Mouse (Mus musculus): Measurements from ENCODE around the gene S100a2.

The S100a2 gene

GRCm38 (mm10) chr3:90589947-90590346, at the start of gene S100a2:
Gene S100a2, plus strand, starts transcription at chr3:90590247.
- DNase-seq, result no peak

GRCm38 (mm10) chr3:90540904-90541303, 49.1 kb upstream of the S100a2 start:
- peak; percentile 32 to 55 for DNase-seq

GRCm38 (mm10) chr3:90549676-90550420, 40.2 kb upstream of the S100a2 start:
- DNase-seq, result no peak

- no peak for DNase-seq
These were observed 39.6 kb upstream of the S100a2 start for GRCm38 (mm10) chr3:90550421-90550790.

- DNase-seq, result no peak
These were observed 37.8 kb upstream of the S100a2 start for GRCm38 (mm10) chr3:90552231-90552630.

GRCm38 (mm10) chr3:90555954-90556353, 34.1 kb upstream of the S100a2 start:
- no peak for DNase-seq

- no peak for DNase-seq
These were observed 29.9 kb upstream of the S100a2 start, which contains the start of gene S100a3 for GRCm38 (mm10) chr3:90560008-90560628. Gene S100a3, plus strand, starts transcription at chr3:90560578.

- no peak for DNase-seq
These were observed 15.4 kb upstream of the S100a2 start for GRCm38 (mm10) chr3:90574691-90575090.

- no peak for DNase-seq
These were observed 14.7 kb upstream of the S100a2 start for GRCm38 (mm10) chr3:90575320-90575719.

GRCm38 (mm10) chr3:90576351-90577001, 13.6 kb upstream of the S100a2 start:
- no peak for DNase-seq

- no peak for DNase-seq
These were observed 10.6 kb upstream of the S100a2 start for GRCm38 (mm10) chr3:90579433-90579832.

GRCm38 (mm10) chr3:90581141-90581540, 8.9 kb upstream of the S100a2 start:
- DNase-seq, result no peak

GRCm38 (mm10) chr3:90582156-90582555, 7.9 kb upstream of the S100a2 start:
- no peak for DNase-seq

GRCm38 (mm10) chr3:90582556-90582955, 7.5 kb upstream of the S100a2 start:
- no peak for DNase-seq

- peak; percentile 41 to 57 for DNase-seq
These were observed 6.2 kb upstream of the S100a2 start for GRCm38 (mm10) chr3:90583893-90584292.

GRCm38 (mm10) chr3:90585595-90585994, 4.5 kb upstream of the S100a2 start:
- DNase-seq, result peak; percentile 36 to 38

GRCm38 (mm10) chr3:90586016-90586643, 3.9 kb upstream of the S100a2 start:
- no peak for DNase-seq

- DNase-seq, result peak in 1 of 2 experiments; percentile 25
These were observed 3.1 kb upstream of the S100a2 start for GRCm38 (mm10) chr3:90586906-90587305.

GRCm38 (mm10) chr3:90587361-90588101, 2.5 kb upstream of the S100a2 start:
- no peak for DNase-seq

- no peak for DNase-seq
These were observed 657 bp upstream of the S100a2 start for GRCm38 (mm10) chr3:90589390-90589789.

GRCm38 (mm10) chr3:90594466-90594865, 4.4 kb downstream of the S100a2 start:
- DNase-seq, result no peak

GRCm38 (mm10) chr3:90595556-90595955, 5.5 kb downstream of the S100a2 start:
- no peak for DNase-seq

GRCm38 (mm10) chr3:90596810-90597209, 6.8 kb downstream of the S100a2 start:
- DNase-seq, result no peak

All from kidney, adult 8-10 months (tissue).